Mouse (Mus musculus) right cerebral cortex, postnatal 4 days (tissue): ENCODE data around the gene Btk.

Experiments used
- DNase-seq: peaks from one replicate; pipeline ENCODE4 v3.0.0-alpha.2; 2022

Gene Btk

GRCm38 (mm10) chrX:134582888-134583669 is at the start of gene Btk:
Gene Btk, minus strand, starts transcription at chrX:134583570.
- no peak for DNase-seq

DNA sequence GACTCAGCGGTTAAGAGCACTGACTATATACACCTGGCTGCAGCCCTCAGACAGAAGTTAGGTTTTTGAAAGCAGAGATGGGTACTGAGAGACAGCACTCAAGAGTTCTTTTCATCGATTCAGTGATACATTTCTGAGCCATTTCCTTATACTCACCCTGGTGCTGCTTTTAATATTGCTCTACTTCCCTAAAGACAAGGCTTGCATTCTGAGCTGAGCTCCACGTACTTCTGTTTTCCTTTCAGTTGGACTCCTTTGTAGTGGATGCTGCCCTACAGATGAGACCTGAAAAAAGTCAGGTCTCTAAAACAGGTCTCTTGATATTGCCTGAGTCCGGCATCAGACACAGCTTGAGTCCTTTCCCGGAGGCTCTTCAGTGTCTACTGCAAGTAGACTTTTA is 49.3 kb upstream of the Btk start:
- no peak for DNase-seq

- no peak for DNase-seq
These were observed 44.8 kb upstream of the Btk start for GRCm38 (mm10) chrX:134628200-134628599.

DNA sequence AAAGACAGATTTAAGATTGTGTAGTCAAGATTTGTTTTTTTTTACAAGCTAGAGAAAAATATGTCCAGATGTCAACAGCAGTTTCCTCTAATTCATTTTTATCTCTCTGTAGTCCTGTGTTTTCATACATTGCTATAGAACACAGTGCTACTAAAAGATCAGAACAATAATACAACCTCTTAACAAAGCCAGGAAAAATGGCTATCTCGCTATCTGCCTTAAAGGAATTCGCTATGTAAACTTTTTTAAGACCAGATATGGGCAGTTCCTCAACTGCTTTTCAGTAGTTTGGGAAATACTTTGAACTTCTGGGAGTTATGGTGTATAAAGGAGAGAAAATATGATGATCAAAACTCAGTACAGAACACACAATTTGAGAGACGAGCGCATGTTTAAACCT is 40.0 kb upstream of the Btk start:
- DNase-seq = no peak

DNA sequence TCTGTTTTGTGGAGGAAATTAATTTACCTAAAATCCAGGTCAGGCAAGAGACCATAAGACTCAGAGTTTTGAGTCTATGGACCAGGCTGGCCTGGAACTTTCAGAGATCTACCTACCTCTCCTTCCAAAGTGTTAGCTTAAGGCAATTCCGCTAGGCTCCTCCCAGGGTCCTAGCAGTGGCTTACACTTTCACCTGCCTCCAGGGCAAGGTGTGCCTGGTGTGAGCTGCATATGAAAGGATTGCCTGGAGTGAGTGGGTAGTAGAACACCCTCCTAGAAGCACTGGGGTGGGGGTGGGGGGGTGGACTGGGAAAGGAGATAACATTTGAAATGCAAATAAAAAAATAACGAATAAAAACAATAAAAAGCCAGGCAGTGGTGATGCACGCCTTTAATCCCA is 38.3 kb upstream of the Btk start:
- DNase-seq = no peak

GRCm38 (mm10) chrX:134620254-134620865 is 37.0 kb upstream of the Btk start:
- DNase-seq = no peak

- DNase-seq = no peak
These were observed 36.3 kb upstream of the Btk start for GRCm38 (mm10) chrX:134619695-134620094.

DNA sequence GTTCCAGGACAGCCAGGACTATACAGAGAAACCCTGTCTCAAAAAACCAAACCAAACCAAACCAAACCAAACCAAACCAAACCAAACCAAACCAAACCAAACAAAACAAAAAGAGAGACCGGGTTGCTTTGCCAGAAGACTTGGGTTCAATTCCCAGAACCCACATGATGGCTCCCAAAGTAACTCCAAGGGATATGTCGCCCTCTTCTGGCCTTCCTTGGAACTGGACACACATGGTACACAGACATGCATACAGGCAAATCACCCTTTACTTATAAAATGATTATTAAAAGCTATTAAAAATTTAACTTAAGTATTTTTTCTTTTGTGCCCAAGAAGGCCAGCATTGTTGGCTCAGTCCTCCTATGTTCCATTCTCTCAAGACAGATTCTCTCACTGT is 30.9 kb upstream of the Btk start:
- DNase-seq = no peak

DNA sequence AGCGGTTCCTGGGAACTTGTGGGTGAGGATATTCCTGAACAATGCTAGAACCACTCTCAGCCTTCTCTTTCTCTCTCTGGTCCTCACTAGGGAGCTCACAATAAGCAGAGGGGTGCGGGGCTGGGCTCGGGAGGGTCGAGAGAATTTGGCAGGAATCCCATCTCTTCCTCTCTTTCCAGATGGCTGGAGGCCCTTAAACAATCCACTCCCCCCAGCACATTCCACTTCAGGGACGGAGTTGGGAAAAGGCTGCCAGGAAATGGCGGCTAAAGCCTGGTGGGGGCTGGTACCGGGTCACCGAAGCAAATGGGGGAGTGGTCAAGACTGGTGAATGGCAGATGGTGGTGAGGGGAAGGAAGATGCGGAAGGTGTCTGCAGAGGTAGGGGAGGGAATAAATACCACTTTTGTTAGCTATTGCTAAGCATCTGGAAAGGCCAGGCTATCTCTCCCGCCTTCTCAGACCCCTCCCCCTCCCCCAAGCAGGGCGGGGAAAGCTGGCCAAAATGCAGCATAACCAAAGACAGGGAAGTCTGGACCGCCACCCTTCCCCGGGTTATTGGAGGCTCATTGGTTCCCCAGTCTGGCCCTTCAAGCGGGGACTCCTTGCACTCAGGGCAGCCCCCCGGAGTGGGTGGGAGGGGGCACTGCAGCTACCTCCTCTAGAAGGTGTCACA is 29.1 kb upstream of the Btk start:
- DNase-seq = peak; percentile 38

DNA sequence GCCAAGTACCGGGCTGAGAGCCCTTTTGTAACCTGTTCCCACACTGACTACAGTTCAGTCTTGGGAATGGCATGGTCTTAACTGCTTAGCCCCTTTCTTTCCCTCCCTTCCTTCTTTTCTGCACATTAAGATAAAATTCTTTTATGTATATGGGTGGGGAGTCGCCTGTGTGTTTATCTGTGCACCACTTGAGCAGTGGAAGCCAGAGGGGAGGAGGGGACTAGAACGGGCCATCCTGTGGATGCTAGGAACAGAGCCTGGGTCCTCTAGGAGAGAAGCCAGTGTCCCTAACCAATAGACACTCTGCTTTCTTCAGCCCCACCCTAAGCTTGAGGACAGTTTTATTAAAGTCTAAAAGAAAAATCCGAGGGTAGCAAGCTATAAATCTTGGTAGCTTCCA is 27.6 kb upstream of the Btk start:
- no peak for DNase-seq

- DNase-seq = no peak
These were observed 26.1 kb upstream of the Btk start for GRCm38 (mm10) chrX:134609472-134609871.

DNA sequence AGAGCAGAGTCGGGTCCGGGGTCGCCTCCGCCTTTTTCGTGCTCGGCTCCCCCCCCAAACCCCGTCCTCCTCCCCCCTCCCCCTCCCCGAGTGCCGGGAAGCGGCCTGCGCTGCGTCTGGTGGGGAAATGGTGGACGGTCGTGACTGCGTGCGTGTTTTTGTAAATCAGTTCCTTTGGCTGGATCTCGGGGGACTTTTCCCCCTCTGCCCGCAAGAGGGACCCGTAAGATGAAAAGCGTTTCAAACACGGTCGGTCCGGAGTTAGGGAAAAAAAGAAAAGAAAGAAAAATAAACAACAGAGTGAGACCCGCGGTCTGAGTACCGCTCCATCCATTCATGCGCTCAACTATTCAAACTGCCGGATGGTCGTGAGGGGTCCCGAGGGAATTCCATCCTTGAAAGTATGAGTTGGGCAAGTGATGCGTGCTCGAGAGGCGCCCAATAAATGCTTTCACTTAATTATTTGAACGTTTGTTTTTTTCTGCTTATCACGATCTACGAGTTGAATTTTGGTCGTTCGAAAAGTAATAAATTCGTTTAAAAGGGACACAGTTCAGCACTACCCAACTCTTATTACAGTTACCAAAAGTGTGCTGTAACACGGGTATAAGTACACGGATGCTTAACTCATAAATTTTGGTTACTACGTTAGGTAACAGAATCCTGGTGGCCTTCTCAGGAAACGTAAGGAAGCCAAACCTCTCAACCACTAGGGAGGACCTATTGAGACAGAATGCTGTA is 18.2 kb upstream of the Btk start:
- DNase-seq = peak; percentile 62

- DNase-seq = peak; percentile 71
These were observed 17.4 kb upstream of the Btk start, which contains the start of the genes Gla and Hnrnph2 for GRCm38 (mm10) chrX:134600659-134601379. Gene Gla, minus strand, starts transcription at chrX:134601125. Gene Hnrnph2, plus strand, starts transcription at chrX:134601179.

DNA sequence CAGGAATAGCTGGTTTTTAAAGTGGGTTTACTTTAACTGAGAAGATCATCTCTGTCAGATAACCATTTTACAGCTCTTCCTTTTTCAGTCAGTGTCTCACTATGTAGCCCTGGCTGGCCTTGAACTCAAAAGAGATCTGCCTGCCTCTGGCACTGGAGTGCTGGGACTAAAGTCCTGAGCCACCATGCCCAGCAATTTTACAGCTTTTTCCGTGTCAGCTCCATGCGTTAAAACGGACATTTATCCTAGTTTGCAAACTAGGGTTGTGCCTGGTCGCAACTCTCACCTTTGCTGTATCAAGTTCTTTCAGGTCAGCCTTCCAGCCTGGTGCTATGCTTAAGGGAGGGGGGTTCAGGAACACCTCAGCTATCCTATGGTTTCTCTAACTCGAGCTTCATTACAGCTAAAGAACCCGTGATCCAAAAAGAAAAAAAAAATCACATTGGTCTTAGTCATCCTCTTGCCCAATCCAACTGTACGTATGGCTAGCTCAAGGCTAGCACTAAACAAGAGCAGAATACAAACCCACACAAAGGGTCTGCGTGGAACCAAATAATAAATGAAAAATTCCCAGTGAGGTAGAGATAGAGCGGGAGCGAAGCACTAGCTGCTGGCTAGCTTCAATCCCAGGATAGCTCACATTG is 16.7 kb upstream of the Btk start:
- DNase-seq = no peak

- DNase-seq = no peak
These were observed 6.5 kb upstream of the Btk start for GRCm38 (mm10) chrX:134589836-134590235.

- no peak for DNase-seq
These were observed 5.6 kb upstream of the Btk start for GRCm38 (mm10) chrX:134588997-134589396.

- DNase-seq = no peak
These were observed 4.9 kb upstream of the Btk start for GRCm38 (mm10) chrX:134588261-134588660.

DNA sequence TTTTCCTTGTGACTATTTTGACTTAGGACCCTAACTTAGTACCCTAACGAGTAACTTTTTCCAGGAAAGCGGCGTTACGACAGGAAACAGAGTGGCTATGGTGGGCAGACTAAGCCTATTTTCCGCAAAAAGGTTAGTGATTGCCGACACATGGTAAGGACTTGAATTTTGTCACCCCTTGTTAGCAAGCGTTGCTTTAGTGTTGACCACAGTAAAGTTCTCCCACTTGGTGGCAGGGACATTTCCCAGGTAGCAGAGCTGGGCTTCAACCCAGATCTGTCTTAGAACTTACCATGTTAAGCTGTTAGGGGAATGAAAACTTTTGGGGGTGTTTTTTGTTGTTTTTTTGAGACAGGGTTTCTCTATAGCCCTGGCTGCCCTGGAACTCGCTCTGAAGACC is 3.1 kb upstream of the Btk start:
- no peak for DNase-seq

DNA sequence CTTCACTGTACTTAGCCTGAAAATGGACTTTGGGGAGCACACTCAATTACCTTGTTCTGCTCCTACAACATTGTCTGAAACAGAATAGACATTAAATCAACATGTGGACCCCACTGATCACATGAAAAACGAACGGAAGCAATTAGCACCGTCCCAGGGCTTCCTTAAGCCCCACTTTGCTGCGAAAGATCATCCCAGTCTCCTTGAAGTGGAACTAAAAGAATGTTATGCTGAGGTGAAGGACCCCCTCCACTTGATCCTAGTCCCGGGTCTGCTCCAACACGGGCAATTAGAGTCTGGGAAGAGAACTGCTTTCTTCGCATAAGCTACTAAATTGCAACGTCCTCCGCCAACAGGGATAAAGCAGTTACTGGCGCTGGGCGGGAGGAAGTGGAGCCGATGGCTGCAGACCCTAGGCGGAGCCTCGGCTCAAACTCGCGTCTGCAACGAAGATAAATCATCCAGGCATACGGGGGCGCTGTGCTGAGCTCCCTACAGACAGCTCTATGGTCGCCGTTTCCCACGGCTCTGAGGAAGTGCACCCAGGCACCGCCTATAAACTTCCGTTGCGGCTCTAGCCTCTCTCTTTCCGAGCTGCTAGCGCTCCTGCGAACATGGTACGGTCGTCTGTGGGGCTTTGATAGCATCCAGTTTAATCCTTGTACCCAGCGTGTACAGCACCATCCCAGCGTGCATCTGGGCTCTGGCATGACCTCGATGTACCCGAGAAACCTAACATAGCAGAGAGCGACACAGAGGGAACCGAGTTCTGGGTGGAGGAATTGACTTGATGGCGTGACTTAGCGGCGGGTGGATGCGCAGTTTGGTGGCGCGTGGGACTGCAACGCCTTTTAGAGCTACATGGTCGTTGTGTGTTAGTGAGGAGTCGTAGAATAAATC is 2.0 kb upstream of the Btk start, which contains the start of gene Rpl36a:
Rpl36a (plus strand) TSS at position 552 of the 900 bp plus-strand sequence.
- peak; percentile 87 for DNase-seq

- no peak for DNase-seq
These were observed 1.1 kb downstream of the Btk start for GRCm38 (mm10) chrX:134582270-134582669.
